Mouse (Mus musculus) cerebellum, adult 9-11 months (tissue): ENCODE results near the gene Drc7.
A peak's percentile ranks its signal among the peaks of the same experiment; 100 is the strongest.

Experiments
- DNase-seq: peaks from one replicate; pipeline ENCODE4 v3.0.0; 2022

Gene Drc7

DNA sequence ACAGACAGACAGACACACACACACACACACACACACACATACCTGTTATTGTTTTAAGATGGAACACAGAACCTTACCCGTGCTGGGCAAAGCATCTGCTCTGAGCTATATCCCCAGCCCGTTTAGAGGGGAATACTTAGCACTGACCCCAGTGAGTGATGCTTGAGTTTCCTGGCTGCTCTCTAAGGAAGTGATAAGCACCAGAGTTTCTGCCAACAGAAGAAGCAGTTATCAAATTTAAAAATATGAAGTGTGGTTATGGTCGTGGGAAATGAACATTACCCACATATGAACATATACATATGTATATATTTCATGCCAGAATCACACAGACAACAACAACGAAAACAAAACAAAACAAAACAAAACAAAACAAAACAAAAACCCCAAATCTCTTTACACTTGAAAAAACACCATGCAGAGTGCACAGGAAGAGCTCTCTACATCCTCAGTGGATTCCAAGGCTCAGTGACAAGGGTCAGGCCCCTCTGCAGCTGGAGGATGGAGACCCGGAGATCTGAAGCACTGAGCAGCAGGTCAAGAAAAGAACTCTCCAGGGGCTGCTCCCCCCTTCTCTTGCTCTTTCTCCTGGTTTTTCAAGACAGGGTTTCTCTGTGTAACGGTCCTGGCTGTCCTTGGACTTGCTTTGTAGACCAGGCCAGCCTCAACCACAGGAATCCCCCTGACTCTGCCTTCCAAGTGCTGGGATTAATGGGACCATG lies 5.1 kb downstream of the Drc7 start:
- no peak for DNase-seq

DNA sequence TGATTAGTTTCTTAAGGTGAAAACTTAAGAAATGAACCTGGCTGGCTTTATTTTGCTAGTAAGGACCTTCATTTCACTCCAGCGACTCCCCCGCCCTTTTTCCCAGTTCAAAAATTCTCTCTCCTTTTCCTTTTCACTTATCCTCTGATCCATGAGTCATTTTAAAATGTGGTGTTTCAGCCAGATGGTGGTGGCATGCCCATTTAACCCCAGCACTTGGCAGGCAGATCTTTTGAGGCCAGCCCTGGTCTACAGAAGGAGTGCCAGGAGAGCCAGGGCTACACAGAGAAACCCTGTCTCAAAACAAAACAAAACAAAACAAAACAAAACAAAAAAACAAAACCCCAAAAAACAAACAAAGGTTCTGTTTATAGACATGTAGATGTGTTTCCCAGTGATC lies 9.6 kb downstream of the Drc7 start:
- DNase-seq = peak; percentile 77

DNA sequence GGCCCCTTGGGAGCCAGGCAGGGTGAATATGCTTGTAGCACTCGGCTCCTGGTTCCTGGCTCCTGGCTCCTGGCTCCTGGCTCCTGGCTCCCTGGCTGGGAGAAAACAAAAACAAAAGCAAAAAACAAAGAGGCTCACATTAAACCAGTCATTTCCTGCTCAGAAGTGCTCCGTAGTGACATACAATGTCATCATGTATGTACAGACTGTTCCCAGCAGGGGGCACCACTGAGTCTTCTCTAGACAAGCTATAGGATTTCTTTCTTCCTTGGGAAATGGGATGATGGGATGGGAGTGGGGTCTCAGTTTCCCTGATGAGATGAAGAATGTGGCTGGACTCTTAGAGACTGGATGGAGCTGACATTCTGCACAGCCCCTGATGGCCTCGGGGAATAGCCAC lies 12.7 kb downstream of the Drc7 start:
- DNase-seq = peak; percentile 36

DNA sequence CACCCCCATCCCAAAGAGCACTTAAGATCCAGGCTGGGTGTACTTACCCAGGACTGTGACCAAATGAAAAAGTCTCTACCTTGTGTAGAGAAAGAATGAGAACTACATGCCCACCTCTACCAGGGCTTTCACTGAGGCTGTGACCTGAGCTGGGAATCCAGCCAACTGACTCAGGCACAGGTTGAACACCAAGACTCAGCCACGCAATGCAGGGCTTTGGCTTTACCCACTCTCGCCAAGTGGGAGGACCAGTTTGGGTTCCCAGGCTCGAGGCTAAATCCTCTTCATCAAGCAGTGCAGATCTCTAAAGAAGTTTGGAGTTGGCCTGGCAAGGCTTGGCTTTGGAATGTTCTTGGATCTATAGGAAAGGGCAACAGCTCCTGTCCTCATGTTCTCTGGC lies 20.6 kb downstream of the Drc7 start:
- peak; percentile 51 for DNase-seq

DNA sequence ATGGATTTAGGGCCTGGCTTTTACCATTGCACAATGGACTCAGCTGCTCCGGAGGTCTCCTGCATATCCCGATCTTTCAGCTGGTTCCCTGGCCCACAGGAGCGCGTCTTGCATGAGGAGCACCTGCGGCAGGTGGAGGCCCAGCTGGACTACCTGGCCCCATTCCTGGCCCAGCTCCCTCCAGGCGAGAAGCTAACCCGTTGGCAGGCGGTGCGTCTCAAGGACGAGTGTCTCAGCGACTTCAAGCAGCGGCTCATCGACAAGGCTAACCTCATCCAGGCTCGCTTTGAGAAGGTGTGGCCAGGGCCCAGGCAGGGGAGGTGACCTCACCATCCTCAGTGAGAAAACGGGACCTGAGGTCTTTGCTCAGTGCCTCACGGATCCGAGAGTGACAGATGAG lies 21.2 kb downstream of the Drc7 start:
- DNase-seq = peak; percentile 88

DNA sequence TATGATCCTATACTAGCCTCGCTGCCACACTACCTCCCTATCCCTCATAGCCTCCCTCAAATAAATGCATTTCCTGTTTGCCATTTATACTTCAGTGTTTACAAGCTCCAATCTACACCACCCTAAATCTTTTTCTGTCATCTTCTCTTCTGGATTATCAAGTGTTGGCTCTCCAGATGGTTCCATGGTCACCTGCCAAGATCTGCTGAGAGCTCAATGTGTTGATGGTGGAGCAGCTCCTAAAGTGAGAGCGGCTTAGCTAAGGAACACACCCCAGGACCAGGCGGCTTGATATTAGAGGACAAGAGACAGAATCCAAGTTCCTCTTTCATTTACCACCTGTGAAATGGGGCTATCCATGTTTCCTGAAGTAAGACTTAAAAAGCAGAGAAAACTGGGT lies 23.2 kb downstream of the Drc7 start:
- DNase-seq = peak; percentile 77

DNA sequence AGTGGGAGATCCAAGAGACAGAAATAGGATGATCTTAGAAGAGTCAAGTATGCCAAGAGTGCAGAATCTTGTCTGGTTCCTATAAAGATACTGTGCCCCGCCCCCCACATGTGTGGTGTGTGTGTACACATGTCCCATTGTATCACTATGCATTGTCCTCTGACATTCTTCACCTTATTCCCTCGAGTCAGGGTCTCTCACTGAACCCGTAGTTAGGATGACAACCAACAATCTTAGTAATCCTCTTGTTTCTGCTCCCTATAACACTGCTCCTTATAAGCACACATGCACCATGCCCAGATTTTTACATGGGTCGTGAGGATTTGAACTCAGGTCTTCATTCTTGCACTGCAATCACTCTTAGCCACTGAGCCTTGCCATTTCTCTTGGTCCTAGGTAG lies 24.4 kb downstream of the Drc7 start:
- DNase-seq = peak; percentile 49

DNA sequence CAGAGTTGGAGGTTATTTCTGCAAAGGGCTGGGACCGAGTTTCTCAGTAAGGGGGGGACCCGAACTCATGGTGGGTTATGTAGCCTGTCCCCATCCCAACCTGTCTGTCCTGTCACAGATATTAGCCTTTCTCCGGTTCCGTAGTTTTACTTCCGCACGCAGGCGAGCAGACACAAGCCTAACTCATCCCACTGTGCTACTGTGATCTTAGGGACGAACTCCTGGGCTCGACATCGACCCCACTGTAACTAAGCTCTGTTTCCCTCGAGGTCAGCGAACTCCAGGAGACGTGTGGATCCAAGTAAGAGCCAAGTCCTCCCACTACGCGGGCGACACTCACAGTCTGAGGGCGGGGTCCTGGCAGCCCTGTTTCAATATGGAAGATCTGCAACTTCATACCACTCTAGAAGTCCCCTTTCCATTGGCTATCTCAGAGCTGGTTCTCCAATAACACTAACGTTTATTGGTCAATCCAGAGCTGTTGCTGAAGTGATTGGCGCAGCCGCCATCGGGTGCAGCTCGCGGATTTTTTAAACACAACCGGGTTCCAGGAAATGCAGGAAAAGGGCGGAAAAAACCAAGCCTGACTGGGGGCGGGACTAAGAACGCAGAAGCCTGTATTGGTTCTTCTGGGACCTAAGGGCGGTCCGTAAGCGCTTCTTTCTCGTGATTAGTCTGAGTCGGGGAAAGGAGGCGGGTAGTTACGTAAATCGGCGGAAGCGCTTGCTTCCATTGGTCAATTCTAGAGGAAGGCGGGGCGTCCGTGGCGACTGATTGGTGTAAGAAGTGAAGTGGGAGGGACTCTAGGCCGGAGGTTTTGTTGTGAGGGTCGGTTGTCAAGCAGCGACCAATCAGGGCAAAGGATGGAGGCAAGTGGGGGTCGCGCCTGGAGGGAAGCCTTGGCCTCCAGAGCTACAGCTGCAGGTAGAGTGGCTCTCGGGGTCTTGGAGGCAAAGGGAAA lies 25.8 kb downstream of the Drc7 start, which contains the start of gene Katnb1:
TSS of gene Katnb1 (plus strand) at position 806 of the 961 bp plus-strand sequence.
- DNase-seq = peak; percentile 100

DNA sequence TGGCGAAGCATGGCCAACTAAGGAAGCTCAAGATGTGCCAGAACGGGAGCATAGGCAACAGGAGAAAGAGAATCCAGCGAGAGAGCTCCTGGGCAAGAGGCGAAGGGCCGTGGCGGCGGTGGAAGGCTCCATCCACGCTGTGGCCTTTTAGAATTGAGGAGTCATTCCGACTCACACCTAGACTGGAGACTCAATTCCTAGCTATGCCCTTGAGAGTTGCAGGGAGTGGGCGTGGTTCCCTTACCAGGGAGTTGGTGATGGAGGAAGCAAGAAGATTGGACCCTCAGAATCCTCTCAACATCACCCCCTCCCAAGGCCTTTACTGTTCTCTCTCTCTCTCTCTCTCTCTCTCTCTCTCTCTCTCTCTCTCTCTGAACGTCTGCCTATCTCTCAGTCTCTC lies 26.7 kb downstream of the Drc7 start:
- peak; percentile 70 for DNase-seq

DNA sequence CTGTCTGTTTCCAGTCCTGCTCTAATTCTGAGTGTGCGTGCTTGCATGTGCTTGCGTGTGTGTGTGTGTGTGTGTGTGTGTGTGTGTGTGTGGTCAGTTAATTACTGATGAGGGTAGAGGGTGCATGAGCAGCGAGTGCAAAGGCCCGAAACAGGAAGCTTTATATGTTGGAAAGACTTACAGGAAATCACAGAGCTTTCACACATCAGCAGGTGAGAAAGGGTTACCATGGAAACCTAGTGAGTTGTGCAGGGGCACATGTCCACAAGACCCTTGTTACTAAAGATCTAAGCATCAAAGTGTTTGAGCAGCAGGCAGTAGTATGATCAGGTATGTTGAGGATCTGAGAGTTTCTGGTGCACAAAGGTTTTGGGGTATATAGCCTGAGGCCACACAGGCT lies 29.4 kb downstream of the Drc7 start:
- DNase-seq = no peak

DNA sequence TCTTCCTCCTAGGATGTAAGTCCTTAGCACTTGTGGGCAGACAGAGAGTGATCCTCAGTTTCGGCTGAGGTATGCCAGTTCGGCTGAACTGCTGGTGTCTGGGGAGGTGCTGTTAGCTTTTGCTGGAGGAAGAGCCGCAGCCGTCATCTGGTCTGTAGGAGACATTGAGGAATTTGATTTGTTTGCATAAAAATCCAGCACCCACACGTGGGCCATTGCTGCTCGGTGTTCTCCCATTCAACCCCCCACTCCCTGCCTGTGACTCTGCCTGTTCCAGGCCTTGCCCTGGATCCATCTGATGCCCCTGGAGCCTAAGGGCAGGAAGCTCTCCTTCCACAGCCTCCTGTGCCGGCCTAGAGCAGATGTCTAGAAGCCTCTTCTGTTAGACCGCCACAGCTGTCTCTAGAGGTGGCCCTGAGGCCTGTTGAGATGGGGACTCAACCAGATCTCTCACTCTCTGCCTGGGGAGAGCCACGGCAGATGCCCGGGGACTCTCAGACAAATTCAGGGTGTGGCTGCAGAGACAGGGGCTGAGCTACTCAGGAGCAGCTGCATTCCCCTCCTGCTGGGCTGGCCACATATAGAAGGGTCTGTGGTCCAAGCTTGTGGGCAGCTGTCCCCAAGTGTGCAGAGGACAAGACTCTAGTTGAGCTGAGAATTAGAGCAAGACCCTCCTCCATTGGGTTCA lies 30.0 kb downstream of the Drc7 start:
- no peak for DNase-seq

DNA sequence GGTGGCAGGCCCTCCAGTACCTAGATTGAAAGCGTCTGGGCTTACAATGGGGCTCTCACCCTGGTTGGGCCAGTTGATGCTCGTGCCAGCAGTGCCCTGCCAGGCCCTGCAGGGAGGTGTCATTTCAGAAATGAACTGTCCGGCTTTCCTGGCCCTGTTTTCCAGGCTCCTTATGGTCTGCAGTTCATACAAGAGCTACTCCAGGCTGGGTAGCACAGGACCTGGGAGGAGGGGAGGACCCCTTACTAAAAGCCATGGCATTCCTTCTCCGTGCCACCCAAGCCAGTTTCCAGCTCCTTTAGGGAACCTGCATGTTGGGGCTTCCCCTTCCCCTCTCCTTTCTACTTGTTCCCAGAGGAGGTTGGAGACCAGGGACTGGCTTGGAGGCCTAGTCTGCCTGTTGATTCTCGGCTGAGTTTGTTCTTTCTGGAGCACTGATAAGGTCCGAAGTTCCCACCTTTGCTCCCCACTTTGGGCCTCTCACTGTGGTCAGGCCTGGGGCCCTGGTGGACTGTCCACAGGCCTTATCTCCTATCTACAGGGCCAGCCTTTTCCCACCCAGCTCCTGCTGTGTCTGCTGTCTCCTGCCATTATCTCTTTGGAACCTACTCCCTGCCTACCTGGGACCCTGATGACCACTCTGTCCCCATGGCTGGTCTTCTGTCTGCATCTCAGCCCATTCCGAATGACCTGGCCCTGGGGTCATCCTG lies 30.7 kb downstream of the Drc7 start:
- DNase-seq = peak; percentile 79

DNA sequence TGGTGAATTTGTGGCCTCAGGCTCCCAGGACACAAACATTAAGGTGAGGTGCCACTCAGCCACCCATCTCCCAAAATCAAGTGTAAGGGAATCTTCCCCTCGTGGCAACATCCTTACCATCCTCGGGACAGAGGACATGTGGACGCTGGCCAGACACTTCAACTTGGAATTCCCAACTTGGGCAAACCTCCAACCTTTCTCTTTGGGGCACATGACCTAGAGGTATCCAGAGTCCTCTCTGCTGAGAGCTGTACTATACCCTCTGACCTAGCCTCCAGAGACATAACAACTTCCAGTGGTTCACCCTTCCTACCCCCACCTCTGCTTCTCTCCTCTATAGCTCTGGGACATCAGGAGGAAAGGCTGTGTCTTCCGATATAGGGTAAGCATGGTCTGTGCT lies 38.7 kb downstream of the Drc7 start:
- DNase-seq = no peak

DNA sequence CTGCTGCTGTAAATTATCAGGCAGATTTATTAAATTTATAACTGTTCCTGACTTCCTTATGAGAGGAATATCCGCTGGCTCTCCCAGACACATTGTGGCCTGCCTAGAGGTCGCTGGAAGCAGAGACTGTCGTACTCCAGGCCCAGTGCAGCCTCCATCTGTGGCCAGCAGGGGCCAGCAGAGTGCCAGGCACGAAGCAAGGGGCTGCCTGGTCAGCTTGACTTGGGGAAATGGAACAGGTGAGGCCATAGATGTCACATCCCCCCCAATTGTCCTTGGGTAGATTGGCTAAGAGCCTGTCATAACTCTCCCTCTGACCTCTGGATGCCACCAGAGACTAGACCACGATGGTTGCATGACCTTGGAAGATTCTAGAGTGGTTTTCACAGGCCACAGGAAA lies 44.1 kb downstream of the Drc7 start:
- DNase-seq = peak; percentile 64

DNA sequence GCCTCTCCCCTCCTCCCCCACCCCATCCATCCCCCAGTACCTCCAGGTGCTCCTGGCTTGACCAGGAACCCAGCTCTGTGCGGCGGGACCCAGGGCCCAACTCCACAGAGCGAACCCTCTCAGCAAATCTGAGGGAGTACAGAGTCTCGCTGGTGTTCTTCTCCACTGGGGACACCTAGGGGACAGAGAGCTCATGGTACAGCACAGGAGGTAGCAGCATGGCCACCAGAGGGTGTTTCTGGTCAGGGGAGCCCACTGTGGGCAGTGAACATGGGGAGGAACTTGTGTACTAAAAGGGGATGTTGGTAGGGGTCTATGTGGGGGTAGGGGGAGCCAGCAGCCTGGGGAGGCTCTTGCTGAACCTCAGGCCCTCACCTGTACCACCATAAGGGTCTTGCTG lies 47.1 kb downstream of the Drc7 start:
- DNase-seq = no peak

DNA sequence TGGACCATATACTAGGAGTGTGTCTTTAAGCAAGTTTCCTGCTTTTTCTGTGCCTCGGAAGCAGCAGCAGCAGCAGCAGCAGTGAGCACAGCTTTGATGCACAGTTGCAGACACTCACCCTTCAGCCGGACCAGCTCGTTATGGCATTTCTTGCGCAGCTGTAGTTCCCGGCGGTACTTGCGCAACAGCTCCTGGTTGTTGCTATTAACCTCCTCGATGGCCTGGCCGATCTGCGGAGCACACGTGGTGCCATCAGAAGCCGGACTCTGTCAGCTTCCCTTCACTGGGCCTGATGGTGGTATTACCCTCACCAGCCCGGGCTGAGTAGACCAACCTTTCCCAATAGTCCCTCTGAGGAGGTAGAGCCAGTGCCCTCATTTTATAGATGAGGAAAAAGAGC lies 52.4 kb downstream of the Drc7 start:
- DNase-seq = no peak

DNA sequence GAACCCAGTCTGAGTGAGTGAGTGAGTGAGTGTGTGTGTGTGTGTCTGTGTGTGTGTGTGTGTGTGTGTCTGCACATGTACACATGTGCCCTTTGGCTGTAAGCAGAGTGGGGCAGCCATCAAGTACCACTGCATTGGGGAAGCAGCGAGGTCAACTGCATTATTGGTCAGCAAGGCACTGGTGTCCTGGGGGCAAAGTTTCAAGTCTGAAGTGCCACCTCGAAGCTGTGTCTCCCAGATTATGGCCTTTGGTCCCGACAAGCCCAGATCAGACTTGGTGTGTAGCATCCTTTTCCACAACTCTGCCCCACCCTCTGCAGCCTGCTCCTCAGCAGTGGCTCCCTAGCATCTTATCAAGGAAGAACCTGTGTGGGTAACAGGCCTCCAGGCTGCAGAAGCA lies 57.7 kb downstream of the Drc7 start:
- DNase-seq = no peak

DNA sequence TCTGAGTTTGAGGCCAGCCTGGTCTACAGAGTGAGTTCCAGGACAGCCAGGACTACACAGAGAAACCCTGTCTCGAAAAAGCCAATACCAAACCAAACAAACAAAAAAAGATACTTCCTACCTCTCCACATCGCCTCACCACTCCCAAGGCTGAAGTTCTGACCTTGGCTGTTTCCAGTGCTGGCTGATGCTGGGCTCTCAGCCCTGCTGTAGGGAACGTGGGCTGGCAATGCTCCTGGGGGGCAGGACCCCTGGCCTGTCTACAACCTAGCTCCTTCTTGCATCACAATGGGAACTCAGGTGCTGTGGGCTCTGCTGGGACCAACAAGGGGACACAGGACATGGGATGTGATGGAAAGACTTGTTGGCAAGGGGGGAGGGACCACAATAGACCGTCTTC lies 58.2 kb downstream of the Drc7 start:
- DNase-seq = no peak

DNA sequence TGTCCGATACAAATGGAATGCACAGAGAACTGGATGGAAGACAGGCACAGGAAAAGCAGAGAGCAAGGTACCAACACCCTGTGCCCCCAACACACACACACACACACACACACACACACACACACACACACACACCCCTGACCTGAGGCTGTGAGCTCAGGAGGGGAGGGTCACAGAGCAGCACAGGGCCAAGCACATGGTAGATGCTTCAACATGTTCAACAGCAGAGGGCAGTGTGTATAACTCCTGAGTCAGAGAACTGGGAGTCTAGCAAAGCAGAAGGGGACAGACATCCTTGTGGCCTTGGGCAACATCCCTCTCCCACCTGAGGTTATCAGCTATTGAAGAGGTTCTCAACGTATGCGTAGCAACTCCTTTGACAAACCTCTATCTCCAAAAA lies 58.8 kb downstream of the Drc7 start:
- DNase-seq = no peak

DNA sequence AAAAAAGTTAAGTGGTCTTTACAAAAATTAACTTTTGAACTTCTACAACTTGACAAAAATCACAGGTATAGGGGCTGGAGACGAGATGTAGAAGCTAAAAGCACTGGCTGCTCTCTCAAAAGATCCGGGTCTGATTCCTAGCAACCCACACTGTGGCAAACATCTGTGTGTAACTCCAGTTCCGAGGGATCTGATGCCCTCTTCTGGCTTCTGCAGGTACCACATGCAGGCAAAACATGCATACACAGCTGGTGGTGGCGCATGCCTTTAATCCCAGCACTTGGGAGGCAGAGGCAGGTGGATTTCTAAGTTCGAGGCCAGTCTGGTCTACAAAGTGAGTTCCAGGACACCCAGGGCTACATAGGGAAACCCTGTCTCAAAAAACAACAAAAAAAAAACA lies 68.6 kb downstream of the Drc7 start:
- DNase-seq = no peak

DNA sequence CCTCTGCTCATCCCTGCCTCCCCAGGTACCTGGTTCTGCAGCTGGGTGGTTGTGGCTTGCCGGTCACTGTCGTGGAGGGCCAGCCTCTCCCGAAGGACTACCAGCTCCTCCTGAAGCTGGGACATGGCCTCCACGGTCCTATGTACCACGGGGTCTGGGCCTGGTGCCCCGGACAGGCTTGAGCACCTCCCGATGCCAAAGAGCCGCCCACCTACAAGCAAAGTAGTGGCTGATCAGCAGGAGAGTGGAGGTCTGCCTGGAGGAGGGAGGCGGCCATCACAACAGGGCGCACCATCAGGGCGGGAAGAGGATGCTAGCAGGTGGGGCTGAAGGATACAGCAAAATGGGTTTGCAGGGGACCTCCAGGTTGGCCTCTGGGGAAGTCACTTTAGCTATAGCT lies 71.6 kb downstream of the Drc7 start:
- no peak for DNase-seq

DNA sequence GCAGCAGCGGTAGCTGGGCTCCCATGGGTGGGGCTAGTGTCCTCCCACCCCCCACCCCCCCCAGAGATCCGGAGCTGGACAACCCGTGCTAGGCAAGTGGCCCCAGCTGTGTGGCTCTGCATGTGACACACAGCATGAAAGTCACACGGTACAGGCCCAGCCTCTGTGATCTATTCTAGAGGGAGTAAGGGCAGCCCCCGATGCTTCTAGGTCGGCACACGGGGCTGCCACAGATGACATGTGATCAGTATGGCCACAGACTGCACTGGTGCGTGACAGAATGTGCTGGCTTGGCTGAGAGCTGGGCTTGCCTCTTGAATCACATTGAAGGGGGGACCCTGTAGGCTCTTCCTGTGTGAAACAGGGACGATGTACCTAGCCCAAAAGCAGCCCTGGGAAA lies 72.8 kb downstream of the Drc7 start:
- DNase-seq = no peak
